Mouse (Mus musculus): ENCODE results near the gene Gm49325.

The Gm49325 gene

GRCm38 (mm10) chr10:77605908-77606826, at the start of gene Gm49325, which contains the start of gene Sumo3:
Gm49325 (plus strand) TSS chr10:77606197.
Sumo3 (plus strand) TSS chr10:77606097.
- in situ Hi-C loops (cut with MboI, MseI), result no loop called here

- in situ Hi-C loops (cut with MboI, MseI), result loop anchor here (10.0 kb wide), 1 partner anchor 1052 kb away; no protein-coding TSS in a partner anchor
Measured at GRCm38 (mm10) chr10:77556631-77557030, 49.4 kb upstream of the Gm49325 start.

- in situ Hi-C loops (cut with MboI, MseI), result loop anchor here (10.0 kb wide), 1 partner anchor 1053 kb away; no protein-coding TSS in a partner anchor
Measured at GRCm38 (mm10) chr10:77557641-77558040, 48.4 kb upstream of the Gm49325 start.

- in situ Hi-C loops (cut with MboI, MseI), result loop anchor here (5.0 kb wide), 1 partner anchor 43 kb away; the partner anchor contains the start of gene Fam207a
Measured at GRCm38 (mm10) chr10:77560090-77560489, 45.9 kb upstream of the Gm49325 start.

GRCm38 (mm10) chr10:77560830-77561229, 45.2 kb upstream of the Gm49325 start:
- in situ Hi-C loops (cut with MboI, MseI), result loop anchor here (5.0 kb wide), 1 partner anchor 44 kb away; the partner anchor contains the start of gene Fam207a

GRCm38 (mm10) chr10:77561508-77561907, 44.5 kb upstream of the Gm49325 start:
- in situ Hi-C loops (cut with MboI, MseI), result loop anchor here (5.0 kb wide), 1 partner anchor 44 kb away; the partner anchor contains the start of gene Fam207a

- in situ Hi-C loops (cut with MboI, MseI), result no loop called here
Measured at GRCm38 (mm10) chr10:77565005-77565404, 41.0 kb upstream of the Gm49325 start.

GRCm38 (mm10) chr10:77566651-77567050, 39.3 kb upstream of the Gm49325 start:
- in situ Hi-C loops (cut with MboI, MseI), result no loop called here

GRCm38 (mm10) chr10:77569481-77569880, 36.5 kb upstream of the Gm49325 start:
- in situ Hi-C loops (cut with MboI, MseI), result no loop called here

- in situ Hi-C loops (cut with MboI, MseI), result no loop called here
Measured at GRCm38 (mm10) chr10:77569973-77570658, 35.9 kb upstream of the Gm49325 start.

GRCm38 (mm10) chr10:77572225-77572624, 33.8 kb upstream of the Gm49325 start:
- in situ Hi-C loops (cut with MboI, MseI), result no loop called here

- in situ Hi-C loops (cut with MboI, MseI), result no loop called here
Measured at GRCm38 (mm10) chr10:77573162-77573561, 32.8 kb upstream of the Gm49325 start.

GRCm38 (mm10) chr10:77580027-77580920, 25.7 kb upstream of the Gm49325 start:
- in situ Hi-C loops (cut with MboI, MseI), result loop anchor here (10.0 kb wide), 1 partner anchor 1265 kb away; no protein-coding TSS in a partner anchor

GRCm38 (mm10) chr10:77581023-77581407, 25.0 kb upstream of the Gm49325 start:
- in situ Hi-C loops (cut with MboI, MseI), result loop anchor here (10.0 kb wide), 1 partner anchor 1266 kb away; no protein-coding TSS in a partner anchor

- in situ Hi-C loops (cut with MboI, MseI), result loop anchor here (10.0 kb wide), 1 partner anchor 1267 kb away; no protein-coding TSS in a partner anchor
Measured at GRCm38 (mm10) chr10:77581408-77582284, 24.4 kb upstream of the Gm49325 start, which contains the start of gene Pttg1ip. Pttg1ip (plus strand) TSS chr10:77581720.

- in situ Hi-C loops (cut with MboI, MseI), result loop anchor here (10.0 kb wide), 1 partner anchor 1267 kb away; no protein-coding TSS in a partner anchor
Measured at GRCm38 (mm10) chr10:77582285-77582618, 23.7 kb upstream of the Gm49325 start.

- in situ Hi-C loops (cut with MboI, MseI), result loop anchor here (10.0 kb wide), 1 partner anchor 1269 kb away; no protein-coding TSS in a partner anchor
Measured at GRCm38 (mm10) chr10:77583795-77584422, 22.1 kb upstream of the Gm49325 start.

GRCm38 (mm10) chr10:77586637-77587036, 19.4 kb upstream of the Gm49325 start:
- in situ Hi-C loops (cut with MboI, MseI), result loop anchor here (10.0 kb wide), 1 partner anchor 1272 kb away; no protein-coding TSS in a partner anchor
